Mouse (Mus musculus) spleen, adult 2 months (tissue): ENCODE measurements around the gene Gbf1. TPM values are rescaled to one million over a fixed set of nuclear protein-coding genes. Genes with fewer than 3 reads are reported as not detected.

ENCODE experiments used
- DNase-seq, 2 experiments: peaks; one replicate each; pipeline versions ENCODE4 v3.0.0 to v3.0.0-alpha.2; 2012 to 2021; ENCODE audit warnings: low spot score in 2 of 2, low read depth in 1 of 2
- H3K27ac ChIP-seq: fragments of 200-500 bp; 2 replicates; pipeline ENCODE4 v1.5.1; 2012; ENCODE audit warnings: low read length, inconsistent platforms; ENCODE audit not compliant: insufficient read depth
- H3K27me3 ChIP-seq: fragments of 200-500 bp; 2 replicates; pipeline ENCODE4 v1.6.1; 2012; ENCODE audit warnings: mild to moderate bottlenecking, moderate library complexity, low read length, inconsistent platforms; ENCODE audit not compliant: control insufficient read depth, insufficient read depth
- H3K36me3 ChIP-seq: fragments of 200-500 bp; 2 replicates; pipeline ENCODE4 v1.6.1; 2012; ENCODE audit warnings: mild to moderate bottlenecking, low read length, inconsistent platforms; ENCODE audit not compliant: control insufficient read depth, insufficient read depth
- H3K4me1 ChIP-seq: fragments of 200-500 bp; 2 replicates; pipeline ENCODE4 v1.6.1; 2011; ENCODE audit warnings: inconsistent platforms; ENCODE audit not compliant: control insufficient read depth, insufficient read depth, insufficient read length
- H3K4me3 ChIP-seq: fragments of 200-500 bp; 2 replicates; pipeline ENCODE4 v1.5.1; 2011; ENCODE audit warnings: mild to moderate bottlenecking, inconsistent platforms; ENCODE audit not compliant: insufficient read depth, insufficient read length; ENCODE audit errors: extremely low read depth
- CTCF ChIP-seq: fragments of 200-500 bp; IDR thresholded peaks from 2 replicates; pipeline ENCODE4 v1.5.1; 2011; ENCODE audit warnings: mild to moderate bottlenecking, inconsistent platforms; ENCODE audit not compliant: insufficient read depth, insufficient read length, insufficient replicate concordance; ENCODE audit errors: extremely low read depth
- POLR2A ChIP-seq: fragments of 200-500 bp; IDR thresholded peaks from 2 replicates; pipeline ENCODE4 v1.6.1; 2011; ENCODE audit warnings: low read depth, low read length, inconsistent platforms
- WGBS: fragments of 180-500 bp; shearing (Covaris S2); methylation state at CpG from one replicate; pipeline ENCODE4 v1.1.7; 2018; 5-methylcytosine and 5-hydroxymethylcytosine counted together
- polyA plus RNA-seq: library from polyadenylated mRNA; depleted of rRNA; stranded (reverse); fragments of >200 nt; gene quantifications from 2 replicates; pipeline ENCODE4 v1.2.3, GENCODE M21; 2012; rRNA removed

The Gbf1 gene
- polyA plus RNA-seq = 67.7 and 76.2 TPM in 2 replicates

DNA sequence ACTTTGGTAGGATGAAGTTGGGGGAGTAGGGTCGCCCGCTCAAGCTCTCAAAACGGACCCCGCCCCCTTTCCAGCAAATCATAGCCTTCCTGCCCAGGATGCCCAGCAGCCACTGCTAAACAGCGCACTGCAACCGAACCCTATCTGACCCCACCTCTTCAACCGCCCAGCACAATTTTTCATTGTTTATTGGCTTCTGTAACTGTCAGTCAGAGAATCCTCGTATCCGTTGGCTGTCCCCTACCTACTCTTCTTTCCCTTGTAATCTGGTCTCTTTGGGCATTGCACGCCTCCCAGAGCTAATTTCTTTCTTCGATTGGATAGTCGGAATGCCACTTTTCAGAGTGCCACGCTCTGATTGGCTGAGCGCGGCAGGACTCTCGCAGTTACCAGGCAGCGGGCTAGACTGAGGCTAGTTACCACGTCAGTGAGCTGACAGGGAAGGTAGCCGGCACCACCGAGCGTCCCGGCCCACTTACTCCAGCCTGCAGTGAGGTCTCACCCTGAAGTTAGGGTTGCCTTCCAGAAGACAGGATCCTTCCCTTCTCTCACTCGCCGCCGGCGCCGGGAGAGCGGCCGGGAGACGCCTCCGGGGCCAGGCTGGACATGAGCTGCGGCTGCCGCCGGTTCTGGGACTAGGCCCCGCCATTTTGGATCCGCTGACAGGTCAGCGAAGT lies at the start of gene Gbf1:
Gbf1 (plus strand) TSS at position 383 of the 677 bp plus-strand sequence.
- WGBS = under 1% methylated on average over 37 of the region's 37 CpGs
- Histone ChIP-seq H3K4me1 (peaks cover 13% of the 10 kb centered on the region), H3K4me3 (peak within 1 kb of the TSS; percentile 93), H3K36me3 (no peaks in the 10 kb centered on the region), H3K27me3 (peaks cover 14% of the 10 kb centered on the region), H3K27ac (peak within 1 kb of the TSS; percentile 70)
- TF ChIP-seq POLR2A (peak; percentile 67), CTCF (no peak)
- DNase-seq = peak; percentile 90 to 99

DNA sequence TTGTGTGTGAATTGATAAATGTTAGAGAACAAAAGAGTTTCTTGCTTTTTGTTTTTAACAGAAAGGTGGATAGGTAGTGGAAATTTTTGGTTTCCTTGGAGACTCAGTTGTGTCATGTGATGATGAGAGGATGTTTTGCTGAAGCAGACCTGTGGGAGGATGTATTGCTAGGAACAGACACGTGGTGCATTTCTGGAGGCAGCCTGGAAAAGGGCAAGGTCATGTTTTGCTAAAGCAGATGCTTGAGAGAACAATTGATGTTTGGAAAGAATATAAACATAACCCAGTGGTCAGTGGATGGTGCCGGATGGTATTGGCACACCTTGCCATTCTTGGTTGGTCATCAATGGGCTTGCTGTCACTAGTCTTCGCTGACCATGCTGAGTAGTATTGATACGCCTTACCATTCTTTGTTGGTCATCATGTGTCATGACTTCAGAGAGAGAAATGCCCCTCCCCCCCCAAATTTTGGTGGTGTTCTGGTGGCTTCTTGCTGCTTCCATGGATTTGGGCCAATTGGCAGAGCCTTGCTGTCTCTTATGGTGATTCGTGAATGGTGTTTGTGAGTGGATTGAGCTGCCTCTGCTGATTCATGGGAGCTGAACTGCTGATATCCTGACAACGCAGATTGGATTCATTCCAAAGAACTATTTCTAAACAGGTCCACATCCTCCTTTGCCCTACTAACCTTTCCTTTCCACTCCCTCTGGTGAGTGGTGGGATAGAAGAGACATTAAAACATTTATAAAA lies 48.7 kb upstream of the Gbf1 start:
- Histone ChIP-seq H3K4me3 (no peak overlapping the region), H3K27ac (no peak overlapping the region), H3K27me3 (no peaks in the 10 kb centered on the region), H3K36me3 (no peaks in the 10 kb centered on the region), H3K4me1 (no peaks in the 10 kb centered on the region; the same call in 1 of the 2 replicates)
- 85% methylated on average over 6 of the region's 6 CpGs for WGBS
- DNase-seq = no peak
- TF ChIP-seq POLR2A (no peak), CTCF (no peak)

DNA sequence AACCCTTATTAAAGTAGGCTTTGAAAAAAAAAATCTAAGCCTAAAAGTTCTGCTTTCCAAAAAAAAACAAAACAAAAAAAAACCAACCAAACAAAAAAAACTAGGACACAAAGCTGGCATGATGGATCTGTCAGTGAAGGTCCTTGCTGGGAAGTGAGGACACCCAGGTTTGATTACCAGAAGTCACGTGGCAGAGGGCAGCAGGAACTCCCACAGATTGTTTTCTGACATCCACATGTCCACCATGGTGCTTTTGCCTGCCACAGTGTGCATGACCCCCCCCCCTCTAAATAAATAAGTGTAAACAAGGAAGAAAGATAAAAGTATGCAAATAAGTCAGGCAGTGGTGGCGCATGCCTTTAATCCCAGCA lies 48.1 kb upstream of the Gbf1 start:
- TF ChIP-seq CTCF = no peak
- no peak for TF ChIP-seq POLR2A
- 81% methylated on average over 2 of the region's 2 CpGs for WGBS
- Histone ChIP-seq H3K27me3 (no peaks in the 10 kb centered on the region), H3K4me1 (no peaks in the 10 kb centered on the region; the same call in 1 of the 2 replicates), H3K36me3 (no peaks in the 10 kb centered on the region), H3K4me3 (no peak overlapping the region), H3K27ac (no peak overlapping the region)
- DNase-seq = no peak

DNA sequence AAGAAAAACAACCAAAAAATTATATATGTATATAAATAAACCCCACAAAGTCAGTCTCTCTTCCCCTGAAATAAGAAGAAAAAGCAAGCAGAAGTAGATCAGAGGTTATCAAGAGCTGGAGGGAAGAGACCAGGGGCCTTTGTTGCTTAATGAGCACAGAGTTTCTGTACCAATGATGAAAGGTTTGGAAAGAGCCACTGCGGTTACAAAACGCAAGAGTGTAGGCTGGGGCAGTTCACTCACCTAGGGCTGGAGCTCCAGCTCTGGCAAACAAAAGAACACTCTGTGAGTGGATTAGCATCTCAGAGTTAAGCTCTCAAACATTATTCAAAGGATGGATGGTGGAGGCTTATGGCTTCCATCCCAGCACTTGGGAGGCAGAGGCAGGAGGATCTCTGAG lies 42.1 kb upstream of the Gbf1 start:
- H3K4me1 ChIP-seq = no peaks in the 10 kb centered on the region; the same call in 1 of the 2 replicates
- H3K27me3 ChIP-seq = no peaks in the 10 kb centered on the region
- 90% methylated on average over 2 of the region's 2 CpGs for WGBS
- no peak overlapping the region for H3K27ac ChIP-seq
- H3K4me3 ChIP-seq = no peak overlapping the region
- no peaks in the 10 kb centered on the region for H3K36me3 ChIP-seq
- no peak for DNase-seq
- TF ChIP-seq POLR2A (no peak), CTCF (no peak)

DNA sequence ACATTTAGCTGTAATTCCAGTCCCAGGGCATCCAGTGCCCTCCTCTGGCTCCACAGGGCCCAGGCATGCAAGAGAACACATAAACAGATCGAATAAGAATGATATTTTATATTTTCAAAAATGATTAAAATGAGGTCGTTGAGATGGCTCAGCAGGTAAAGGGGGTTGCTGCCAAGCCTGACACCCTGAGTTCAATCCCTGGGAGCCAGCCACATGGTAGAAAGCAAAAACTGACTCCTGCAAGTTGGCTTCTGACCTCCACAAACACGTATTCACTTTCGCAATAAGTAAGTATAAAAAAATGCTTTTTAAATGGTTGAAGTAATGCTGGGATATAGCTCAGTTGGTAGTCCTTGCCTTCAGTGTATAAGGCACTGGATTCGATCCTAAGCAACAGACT lies 41.5 kb upstream of the Gbf1 start:
- Histone ChIP-seq H3K4me3 (no peak overlapping the region), H3K27me3 (no peaks in the 10 kb centered on the region), H3K27ac (no peak overlapping the region), H3K4me1 (no peaks in the 10 kb centered on the region; the same call in 1 of the 2 replicates), H3K36me3 (no peaks in the 10 kb centered on the region)
- TF ChIP-seq CTCF = no peak
- TF ChIP-seq POLR2A = no peak
- DNase-seq = no peak
- 86% methylated on average over 5 of the region's 5 CpGs for WGBS

DNA sequence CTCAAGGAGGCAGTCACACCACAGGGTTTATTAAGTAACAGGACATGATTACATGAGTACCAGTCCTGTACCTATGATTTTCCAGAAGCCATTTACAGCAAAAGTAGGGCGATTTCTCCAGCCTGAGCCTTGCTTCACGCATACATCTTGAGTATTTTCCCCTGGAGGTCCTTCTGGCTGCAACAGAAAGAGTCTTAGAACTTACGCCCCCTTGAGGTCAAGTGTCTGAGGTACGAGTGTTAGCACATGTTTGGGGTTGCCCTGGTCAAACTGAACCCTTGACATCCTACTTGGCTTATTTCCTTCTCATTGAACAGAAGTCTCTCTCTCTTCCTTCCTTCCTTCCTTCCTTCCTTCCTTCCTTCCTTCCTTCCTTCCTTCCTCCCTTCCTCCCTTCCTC lies 37.7 kb upstream of the Gbf1 start:
- DNase-seq = no peak
- Histone ChIP-seq H3K27ac (no peak overlapping the region), H3K4me1 (no peaks in the 10 kb centered on the region; the same call in 1 of the 2 replicates), H3K4me3 (no peak overlapping the region), H3K36me3 (no peaks in the 10 kb centered on the region), H3K27me3 (no peaks in the 10 kb centered on the region)
- WGBS = 73% methylated on average over 4 of the region's 4 CpGs
- TF ChIP-seq POLR2A (no peak), CTCF (no peak)

DNA sequence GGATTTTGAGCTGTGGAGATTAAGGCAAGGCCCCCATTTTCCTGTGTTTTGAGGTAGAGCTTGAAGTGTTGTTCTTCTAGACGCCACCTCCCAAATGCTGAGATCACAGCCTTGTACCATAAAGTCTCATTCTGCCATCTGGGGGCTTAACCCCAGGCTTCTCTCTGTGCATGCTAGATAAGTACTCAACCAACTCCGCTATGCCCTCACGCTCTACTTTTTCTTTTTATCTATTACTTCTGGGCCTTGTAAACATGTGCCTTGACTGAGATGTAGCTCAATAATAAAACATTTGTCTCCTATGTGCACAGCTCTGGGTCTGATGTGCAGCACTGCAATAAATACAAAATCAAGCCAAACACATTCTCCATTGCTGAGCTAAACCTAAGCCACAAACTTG lies 32.9 kb upstream of the Gbf1 start:
- no peaks in the 10 kb centered on the region for H3K4me1 ChIP-seq
- no peak overlapping the region for H3K4me3 ChIP-seq
- H3K36me3 ChIP-seq = no peaks in the 10 kb centered on the region
- WGBS = 77% methylated on average over 3 of the region's 3 CpGs
- H3K27me3 ChIP-seq = no peaks in the 10 kb centered on the region
- no peak for DNase-seq
- TF ChIP-seq CTCF = no peak
- no peak for TF ChIP-seq POLR2A
- H3K27ac ChIP-seq = no peak overlapping the region
